Mouse (Mus musculus): Measurements from ENCODE around the gene Vegfb. TPM values are rescaled to one million over a fixed set of nuclear protein-coding genes. Genes with fewer than 3 reads are reported as not detected.

The Vegfb gene
- total RNA-seq, 1 experiment, result 10.0 TPM

GRCm38 (mm10) chr19:6933102-6933435, 54.4 kb downstream of the Vegfb start:
- Histone ChIP-seq H3K36me3 (ENCODE audit: control insufficient read depth, insufficient read depth, low read length, poor library complexity, severe bottlenecking) (no peaks in the 10 kb centered on the region), H3K9ac (ENCODE audit: insufficient read depth, low read depth, low read length, poor library complexity, severe bottlenecking) (no peak overlapping the region), H3K9me3 (ENCODE audit: control insufficient read depth, insufficient read depth, low read depth, low read length) (no peaks in the 10 kb centered on the region), H3K4me1 (ENCODE audit: control insufficient read depth in 2 of 2, insufficient read depth in 2 of 2, low read length in 2 of 2, poor library complexity in 1 of 2) (peaks cover 3 to 26% of the 10 kb centered on the region in 2 experiments), H3K4me3 (ENCODE audit: insufficient read depth in 1 of 2, low read depth in 1 of 2, low read length in 2 of 2, poor library complexity in 1 of 2, severe bottlenecking in 1 of 2) (peak overlapping the region; percentile 58 to 67), H3K27ac (ENCODE audit: insufficient read depth, low read depth, low read length, poor library complexity, severe bottlenecking) (no peak overlapping the region)
- DNase-seq (ENCODE audit: low read depth, low spot score), result no peak
- TF ChIP-seq CHD2 (IDR thresholded peaks at IDR 0.05; ENCODE audit: low read depth, low read length) (no peak), MAFK (IDR thresholded peaks at IDR 0.05; ENCODE audit: insufficient read depth, low read depth, low read length) (no peak), ZNF384 (IDR thresholded peaks at IDR 0.05; ENCODE audit: low read depth, low read length) (no peak), ZC3H11A (IDR thresholded peaks at IDR 0.05; ENCODE audit: borderline replicate concordance, low read depth, low read length) (no peak), HCFC1 (IDR thresholded peaks at IDR 0.05; ENCODE audit: borderline replicate concordance, insufficient read depth, low read length) (no peak)
- in situ Hi-C loops (cut with MboI; ENCODE audit: low sequenced_read_pairs in 2 of 2, unreplicated experiment in 2 of 2), result no loop called here

Other genes starting within 250 kb of the Vegfb start
- 11.5 and 14.4 TPM in 2 replicates for gene Rps6ka4, start 147.0 kb downstream of the Vegfb start, total RNA-seq (2012; rRNA removed)
- gene Ccdc88b, start 129.4 kb downstream of the Vegfb start, total RNA-seq (2012; rRNA removed), result 2.7 and 3.5 TPM in 2 replicates
- gene Trmt112, start 78.0 kb downstream of the Vegfb start, total RNA-seq (2012; rRNA removed), result 90.7 and 105 TPM in 2 replicates
- 51.6 and 59.0 TPM in 2 replicates for gene Prdx5, start 77.5 kb downstream of the Vegfb start, total RNA-seq (2012; rRNA removed)
- 23.1 and 30.1 TPM in 2 replicates for gene Esrra, start 65.8 kb downstream of the Vegfb start, total RNA-seq (2012; rRNA removed)
- gene Catsperz, start 62.3 kb downstream of the Vegfb start, total RNA-seq (2012; rRNA removed), result 9.4 and 14.9 TPM in 2 replicates
- gene Kcnk4, start 53.1 kb downstream of the Vegfb start, total RNA-seq (2012; rRNA removed), result 2.3 and 4.4 TPM in 2 replicates
- 16.3 and 22.9 TPM in 2 replicates for gene Bad, start 45.8 kb downstream of the Vegfb start, total RNA-seq (2012; rRNA removed)
- gene Gpr137, start 45.2 kb downstream of the Vegfb start, total RNA-seq (2012; rRNA removed), result 23.2 and 23.7 TPM in 2 replicates
- gene Ppp1r14b, start 12.7 kb downstream of the Vegfb start, total RNA-seq (2012; rRNA removed), result 365 and 385 TPM in 2 replicates
- gene Plcb3, start 11.2 kb downstream of the Vegfb start, total RNA-seq (2012; rRNA removed), result 42.3 and 55.1 TPM in 2 replicates
- 51.0 and 64.0 TPM in 2 replicates for gene Fkbp2, start 7.2 kb downstream of the Vegfb start, total RNA-seq (2012; rRNA removed)
- 14.0 and 22.0 TPM in 2 replicates for gene Dnajc4, start 4.9 kb upstream of the Vegfb start, total RNA-seq (2012; rRNA removed)
- 12.7 and 13.2 TPM in 2 replicates for gene Nudt22, start 8.5 kb upstream of the Vegfb start, total RNA-seq (2012; rRNA removed)
- gene Trpt1, start 8.5 kb upstream of the Vegfb start, total RNA-seq (2012; rRNA removed), result 5.0 and 6.9 TPM in 2 replicates
- gene Fermt3, start 31.8 kb upstream of the Vegfb start, total RNA-seq (2012; rRNA removed), result 2.6 and 3.8 TPM in 2 replicates
- gene Stip1, start 52.3 kb upstream of the Vegfb start, total RNA-seq (2012; rRNA removed), result 217 and 280 TPM in 2 replicates
- gene Macrod1, start 69.2 kb upstream of the Vegfb start, total RNA-seq (2012; rRNA removed), result 1.4 and 3.5 TPM in 2 replicates
- 0.36 and 0.48 TPM in 2 replicates for gene Flrt1, start 118.1 kb upstream of the Vegfb start, total RNA-seq (2012; rRNA removed)
- 117 and 123 TPM in 2 replicates for gene Otub1, start 218.7 kb upstream of the Vegfb start, total RNA-seq (2012; rRNA removed)
- 882 and 1,211 TPM in 2 replicates for gene Cox8a, start 230.0 kb upstream of the Vegfb start, total RNA-seq (2012; rRNA removed)